Mouse (Mus musculus): ENCODE results near the gene Cib3.

The Cib3 gene

DNA sequence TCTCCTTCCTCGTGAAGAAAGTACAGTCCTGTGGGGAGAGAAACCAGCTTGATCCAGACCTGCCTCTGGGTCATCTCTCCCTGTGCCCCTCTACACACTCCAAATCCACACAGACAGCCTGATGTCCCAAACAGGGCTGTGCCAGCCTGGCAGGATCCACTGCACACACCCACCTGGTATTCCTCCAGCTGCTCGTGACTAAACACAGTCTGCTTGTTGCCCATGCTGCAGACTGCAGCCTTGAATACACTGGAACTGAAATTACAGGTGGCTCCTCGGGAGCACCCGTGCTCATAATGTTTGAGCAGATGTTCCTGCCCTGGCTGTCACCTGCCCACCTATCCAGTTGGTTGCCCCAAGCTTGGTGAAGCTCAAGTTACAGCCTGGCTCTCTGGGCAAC lies at the start of gene Cib3:
Cib3 (minus strand) TSS at position 87 of the 400 bp plus-strand sequence.
- no peak for DNase-seq (ENCODE audit: low read depth, low spot score)

DNA sequence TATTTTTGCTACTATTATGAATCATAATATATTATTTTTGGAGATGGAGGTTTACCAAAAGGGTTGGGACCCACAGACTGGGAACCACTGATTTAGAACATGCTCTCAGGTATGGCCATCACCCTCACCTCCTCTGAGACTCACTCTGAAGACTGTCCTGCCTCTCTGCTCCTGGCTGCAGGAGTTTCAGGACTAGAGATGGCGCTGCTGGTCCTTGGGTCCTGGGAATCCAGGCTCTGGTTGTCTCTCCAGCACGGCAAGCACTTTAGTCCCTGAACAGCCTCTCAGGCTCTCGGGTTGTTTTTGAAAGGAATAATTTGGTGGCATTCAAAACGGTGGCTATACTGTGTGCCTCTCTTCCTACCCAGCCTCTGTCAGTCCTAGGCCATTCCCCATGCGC lies 49.2 kb upstream of the Cib3 start:
- DNase-seq (ENCODE audit: low read depth, low spot score): no peak

- no peak for DNase-seq (ENCODE audit: low read depth, low spot score)
Measured at GRCm38 (mm10) chr8:72261431-72261830, 48.8 kb upstream of the Cib3 start.

DNA sequence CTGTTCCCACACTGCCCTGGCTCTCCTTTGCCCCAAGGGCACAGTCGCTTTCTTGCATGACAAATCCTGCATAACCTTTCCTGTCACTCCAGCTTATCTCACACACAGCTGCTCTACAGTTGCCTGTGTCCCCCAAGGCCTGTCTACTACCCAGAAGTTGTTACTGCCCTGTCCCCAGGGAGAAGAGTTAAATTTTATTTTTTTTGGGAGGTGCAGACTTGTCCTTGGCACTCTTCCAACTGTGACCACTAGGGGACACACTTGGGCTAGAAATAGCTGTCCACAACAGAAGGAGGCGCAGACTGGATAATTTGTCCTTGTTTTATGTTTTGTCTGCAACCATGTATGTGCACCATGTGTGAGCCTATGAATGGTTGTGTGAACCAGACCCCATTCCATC lies 48.4 kb upstream of the Cib3 start:
- peak; percentile 34 for DNase-seq (ENCODE audit: low read depth, low spot score)

DNA sequence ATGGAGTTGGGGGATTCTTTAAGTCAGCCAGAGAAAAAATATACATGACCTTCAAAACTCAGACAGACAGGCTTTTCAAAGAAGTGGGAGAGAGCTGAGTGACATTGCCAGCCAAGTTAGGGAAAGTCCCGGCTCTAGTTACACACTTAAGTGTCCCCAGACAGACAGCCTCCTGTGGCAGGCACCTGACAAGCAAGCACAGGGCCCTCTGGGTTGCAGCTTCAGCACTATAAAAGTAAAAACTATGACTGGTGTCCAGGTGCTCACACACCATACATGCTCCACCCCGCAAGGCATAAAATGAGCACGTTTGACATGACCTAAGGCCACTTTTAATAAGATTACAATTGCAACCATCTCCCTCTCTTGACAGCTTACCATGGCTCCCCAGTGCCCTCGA lies 47.9 kb upstream of the Cib3 start:
- no peak for DNase-seq (ENCODE audit: low read depth, low spot score)

GRCm38 (mm10) chr8:72259862-72260261 lies 47.2 kb upstream of the Cib3 start:
- no peak for DNase-seq (ENCODE audit: low read depth, low spot score)

- no peak for DNase-seq (ENCODE audit: low read depth, low spot score)
Measured at GRCm38 (mm10) chr8:72257902-72258238, 45.2 kb upstream of the Cib3 start.

DNA sequence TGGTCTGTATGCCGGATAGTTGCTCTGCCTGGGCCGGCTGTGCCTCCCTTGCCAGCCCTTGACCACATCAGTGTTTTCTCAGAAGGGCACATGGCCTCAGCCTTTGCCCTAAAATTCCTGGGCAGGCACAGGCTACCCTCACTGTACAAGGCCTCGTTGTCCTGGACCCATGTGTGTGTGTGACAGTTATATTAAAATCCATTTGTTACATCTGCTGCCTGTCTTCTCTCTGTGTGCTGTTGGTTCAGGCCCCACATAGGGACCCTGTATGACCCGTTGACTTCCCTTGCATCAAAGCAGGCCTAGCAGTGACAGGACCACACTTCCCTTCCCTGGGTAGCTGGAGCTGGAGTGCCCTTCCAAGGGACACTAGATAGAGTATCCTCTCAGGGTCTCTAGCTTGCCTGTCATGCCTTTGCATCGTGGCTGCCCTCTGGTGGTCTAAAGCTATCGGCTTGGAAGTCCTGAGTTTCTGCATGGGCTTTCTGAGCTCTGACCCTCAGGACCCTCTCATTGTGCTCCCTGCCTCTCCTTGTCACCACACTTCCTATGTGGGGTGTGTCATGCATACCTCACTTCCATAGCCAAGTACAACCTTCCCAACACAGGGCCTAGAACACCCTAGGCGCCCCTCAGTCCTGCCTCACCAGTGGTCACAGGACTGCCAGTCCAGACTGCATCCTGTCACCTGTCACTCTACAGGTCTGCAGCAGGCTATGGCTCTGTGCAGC lies 44.7 kb upstream of the Cib3 start:
- no peak for DNase-seq (ENCODE audit: low read depth, low spot score)

- DNase-seq (ENCODE audit: low read depth, low spot score): no peak
Measured at GRCm38 (mm10) chr8:72244610-72245009, 32.0 kb upstream of the Cib3 start.

DNA sequence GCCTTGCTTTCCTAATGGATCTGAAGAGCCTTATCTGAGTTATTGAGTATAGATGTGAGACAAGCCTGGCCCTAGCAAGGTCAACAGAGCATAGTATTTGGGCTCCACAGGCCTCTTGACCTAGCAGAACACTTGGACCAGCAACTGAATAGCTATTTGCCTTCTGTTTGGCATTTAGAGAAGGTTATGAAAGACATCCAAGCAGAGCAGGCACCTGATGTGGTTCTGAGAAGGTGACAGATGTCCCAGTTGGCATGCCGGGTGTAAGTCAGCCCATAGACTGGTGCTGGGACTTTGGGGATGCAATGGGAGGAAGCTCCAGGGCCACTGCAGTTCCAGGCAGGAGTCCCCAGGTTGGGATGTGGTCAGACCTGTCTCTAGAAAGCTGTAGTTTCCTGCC lies 29.6 kb upstream of the Cib3 start:
- DNase-seq (ENCODE audit: low read depth, low spot score): no peak

DNA sequence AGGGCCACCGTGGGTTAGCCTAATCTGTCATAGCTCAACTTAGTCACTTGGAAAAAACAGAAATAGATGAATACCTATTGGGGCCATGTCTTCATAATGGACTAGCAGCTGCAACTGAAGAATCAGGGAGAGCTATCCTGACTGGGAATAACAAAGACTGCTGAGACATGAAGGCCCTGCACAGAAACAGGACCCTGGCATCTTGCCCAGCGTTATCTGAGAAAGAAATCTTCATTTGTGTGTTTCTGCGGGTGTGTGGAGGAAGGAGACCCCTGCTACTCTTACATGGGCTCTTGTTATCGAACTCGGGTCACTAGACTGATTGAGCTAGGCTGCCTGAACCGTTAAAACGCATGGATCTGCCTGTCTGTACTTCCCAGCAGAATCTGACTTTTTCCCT lies 28.3 kb upstream of the Cib3 start:
- no peak for DNase-seq (ENCODE audit: low read depth, low spot score)

GRCm38 (mm10) chr8:72240403-72240763 lies 27.7 kb upstream of the Cib3 start:
- DNase-seq (ENCODE audit: low read depth, low spot score): no peak

GRCm38 (mm10) chr8:72239499-72240402 lies 27.1 kb upstream of the Cib3 start, which contains the start of gene Ap1m1:
Gene Ap1m1, plus strand, starts transcription at chr8:72240018.
- DNase-seq (ENCODE audit: low read depth, low spot score): peak; percentile 99

DNA sequence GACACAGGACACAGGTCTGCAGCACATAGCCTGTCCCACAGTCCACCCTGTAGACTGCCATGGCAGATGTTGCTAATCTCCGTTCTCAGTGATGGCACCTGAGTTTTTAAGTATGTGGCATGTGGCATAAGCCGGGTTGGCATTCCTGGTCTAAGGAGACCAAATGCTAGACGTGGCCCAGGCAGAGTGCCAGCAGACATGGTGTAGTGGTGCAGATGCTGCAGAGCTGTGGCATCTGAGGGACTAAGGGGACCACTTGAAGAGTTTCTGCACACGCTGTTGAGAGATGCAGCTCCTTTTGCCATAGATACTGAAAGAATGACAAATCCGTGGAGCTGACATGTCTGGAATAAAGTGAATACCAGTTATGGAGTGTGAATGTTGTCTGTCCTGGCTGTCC lies 10.0 kb upstream of the Cib3 start:
- no peak for DNase-seq (ENCODE audit: low read depth, low spot score)

DNA sequence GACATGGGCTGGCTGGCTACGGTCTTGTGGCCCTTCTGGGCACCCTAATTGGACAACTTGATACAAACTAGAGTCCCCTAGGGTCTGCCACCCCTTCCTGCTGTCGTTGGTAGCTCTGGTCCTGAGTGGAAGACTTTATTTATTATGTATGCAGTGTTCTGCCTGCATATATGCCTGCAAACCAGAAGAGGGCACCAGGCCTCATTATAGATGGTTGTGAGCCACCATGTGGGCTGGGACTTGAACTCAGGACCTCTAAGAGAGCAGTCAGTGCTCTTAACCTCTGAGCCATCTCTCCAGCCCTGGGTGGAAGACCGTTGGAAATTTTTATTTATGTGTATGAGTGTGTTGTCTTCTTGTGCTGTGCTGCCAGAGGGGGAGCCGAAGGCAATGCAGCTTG lies 8.1 kb upstream of the Cib3 start:
- DNase-seq (ENCODE audit: low read depth, low spot score): no peak

DNA sequence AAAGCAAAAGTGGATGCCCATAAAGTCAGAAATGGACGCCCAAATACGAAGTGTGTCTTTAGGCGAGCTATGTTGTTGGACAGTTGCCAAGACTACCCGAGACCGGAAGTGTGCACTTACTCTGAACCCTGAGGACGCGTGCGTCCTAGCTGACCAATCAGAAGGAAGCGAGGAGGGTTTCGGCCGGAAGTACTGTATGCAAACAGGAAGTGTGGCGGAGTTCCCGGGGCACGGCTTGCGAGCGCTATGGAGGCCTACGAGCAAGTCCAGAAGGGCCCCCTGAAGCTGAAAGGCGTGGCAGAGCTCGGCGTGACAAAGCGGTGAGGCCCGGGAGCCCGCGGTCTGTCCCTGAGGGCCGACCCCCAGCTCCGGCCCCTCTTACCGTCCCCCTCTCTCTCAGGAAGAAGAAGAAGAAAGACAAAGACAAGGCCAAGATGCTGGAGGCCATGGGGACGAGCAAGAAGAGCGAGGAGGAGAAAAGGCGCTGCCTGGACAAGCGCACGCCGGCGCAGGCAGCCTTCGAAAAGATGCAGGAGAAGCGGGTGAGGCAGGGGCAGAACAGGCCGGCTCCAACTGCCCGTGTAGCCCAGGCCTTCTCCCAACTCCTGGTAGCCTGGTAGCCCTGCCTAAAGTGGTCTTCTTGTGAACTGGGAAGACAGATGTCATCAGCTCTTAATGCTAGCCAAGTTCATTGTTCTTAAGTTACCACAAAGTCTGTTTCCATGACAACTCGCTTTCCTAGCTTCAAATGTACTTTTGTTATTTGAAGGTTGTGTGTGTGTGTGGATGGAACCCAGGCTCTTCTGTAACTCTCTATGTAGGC lies 7.1 kb upstream of the Cib3 start, which contains the start of gene Fam32a:
Fam32a (plus strand) TSS at position 190 of the 823 bp plus-strand sequence.
- DNase-seq (ENCODE audit: low read depth, low spot score): peak; percentile 90

- DNase-seq (ENCODE audit: low read depth, low spot score): no peak
Measured at GRCm38 (mm10) chr8:72218781-72219540, 6.3 kb upstream of the Cib3 start.

DNA sequence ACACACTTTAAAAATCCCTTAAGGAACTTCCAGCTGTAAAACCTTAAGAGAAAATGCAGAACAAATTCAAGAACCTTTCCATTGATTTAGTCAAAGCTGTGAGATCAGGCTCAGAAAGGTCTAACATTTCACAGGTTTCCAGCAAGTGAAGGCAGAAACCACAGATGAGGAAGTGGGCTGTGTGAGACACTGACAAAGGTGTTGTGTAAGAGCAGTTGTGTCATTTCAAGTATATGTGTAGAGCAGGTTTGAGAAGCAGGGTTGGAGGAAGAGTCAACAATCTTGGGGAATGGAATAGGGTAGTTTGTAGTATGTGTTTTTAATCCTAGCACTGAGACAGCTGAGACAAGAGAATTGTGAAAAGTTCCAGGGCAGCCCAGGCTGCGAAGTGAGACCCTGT lies 3.2 kb upstream of the Cib3 start:
- no peak for DNase-seq (ENCODE audit: low read depth, low spot score)

DNA sequence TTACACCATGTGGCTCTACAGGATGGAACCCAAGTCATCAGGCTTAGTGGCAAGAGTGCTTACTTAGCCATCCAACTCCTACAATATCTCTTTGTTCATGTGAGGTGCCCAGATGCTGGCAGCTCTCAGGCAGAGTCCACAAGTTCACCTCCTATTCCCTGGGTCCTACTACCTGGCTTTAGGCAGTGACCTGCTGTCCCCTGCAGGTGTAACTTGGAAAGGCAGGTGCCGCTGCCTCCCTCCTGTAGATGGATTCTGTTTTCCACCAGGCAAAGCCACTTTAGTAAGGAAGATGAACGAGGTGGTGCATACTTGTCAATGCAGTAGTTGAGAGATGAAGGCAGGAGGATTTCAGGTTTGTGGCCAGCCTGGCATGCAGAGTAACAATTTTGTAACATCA lies 2.4 kb upstream of the Cib3 start:
- no peak for DNase-seq (ENCODE audit: low read depth, low spot score)

DNA sequence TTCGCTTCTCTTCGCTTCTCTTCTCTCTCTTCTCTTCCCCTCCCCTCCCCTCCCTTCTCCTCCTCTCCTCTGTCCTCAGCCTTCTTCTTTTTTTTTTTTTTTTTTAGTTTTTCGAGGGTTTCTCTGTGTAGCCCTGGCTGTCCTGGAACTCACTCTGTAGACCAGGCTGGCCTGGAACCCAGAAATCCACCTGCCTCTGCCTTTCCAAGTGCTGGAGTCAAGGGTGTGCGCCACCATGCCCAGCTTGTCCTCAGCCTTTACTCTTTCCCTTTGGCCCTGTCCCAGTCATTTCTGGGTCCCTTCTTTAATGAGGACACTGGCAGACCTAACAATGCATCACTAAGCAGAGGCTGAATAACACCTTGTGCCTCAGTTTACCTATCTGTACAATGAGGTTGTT lies 899 bp upstream of the Cib3 start, which contains the start of gene Gm11034:
Gm11034 (minus strand) TSS at position 101 of the 400 bp plus-strand sequence.
- DNase-seq (ENCODE audit: low read depth, low spot score): no peak

DNA sequence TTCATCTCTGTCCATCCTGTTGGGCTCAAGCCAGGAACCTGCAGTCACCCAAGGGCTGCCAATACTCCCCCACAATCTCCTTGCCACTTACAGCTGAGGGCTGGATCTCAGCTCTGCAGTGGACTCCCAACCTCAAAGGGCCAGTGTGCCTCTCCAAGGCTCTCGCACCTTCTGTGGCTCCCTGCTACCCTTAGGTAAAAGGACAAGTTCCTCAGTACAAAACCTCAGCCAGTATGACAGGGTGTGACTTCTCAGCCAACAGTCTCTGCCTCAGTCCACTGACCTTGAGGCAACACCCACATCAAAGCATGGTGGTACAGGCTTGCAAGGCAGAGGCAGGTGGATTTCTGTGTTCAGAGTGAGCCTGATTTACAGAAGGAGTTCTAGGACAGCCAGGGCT lies 791 bp downstream of the Cib3 start:
- DNase-seq (ENCODE audit: low read depth, low spot score): no peak
